11 mouse cellular contexts compared by ENCODE assay signal in genomic region chr16:30655798-30656221, GRCm38 (mm10). TPM values are rescaled to one million over a fixed set of nuclear protein-coding genes. Genes with fewer than 3 reads are reported as not detected.
DNase-seq lines count a peak whose midpoint lies in the region; ATAC-seq and TF ChIP-seq lines count a peak whose summit lies in the region.
"Had no signal": no experiment of that assay in that cellular context is flagged by ENCODE, and none has a peak within 500 bp of the region (broad histone marks: within the 10 kb centered on the region; RNA-seq: fewer than 3 reads in every experiment).

No protein-coding gene starts in this region.

- no peak overlapping the region for H3K4me3 ChIP-seq in heart, embryonic 16.5 days (ENCODE audit: low read length)
- no peak overlapping the region for H3K4me3 ChIP-seq in midbrain, embryonic 14.5 days (replicated peaks; ENCODE audit: low read depth, low read length)
- H3K4me3 ChIP-seq in midbrain, embryonic 13.5 days (replicated peaks) = no peak overlapping the region
- H3K4me3 ChIP-seq in embryonic fibroblast, embryonic 13.5 days (ENCODE audit: insufficient read depth, low read length) = no peak overlapping the region
- H3K4me3 ChIP-seq in stomach, embryonic 16.5 days (replicated peaks; ENCODE audit: low read length) = no peak overlapping the region
- H3K4me3 ChIP-seq: limb, embryonic 15.5 days had no signal

- ATAC-seq in heart, embryonic 16.5 days (replicated peaks; ENCODE audit: extremely low read depth, insufficient read depth, low FRiP score) = no peak
- no peak for ATAC-seq in midbrain, embryonic 14.5 days (ENCODE audit: low FRiP score, low TSS enrichment)
- ATAC-seq in midbrain, embryonic 13.5 days = no peak
- no peak for ATAC-seq in stomach, embryonic 16.5 days (ENCODE audit: insufficient read depth, low FRiP score)
- no peak for ATAC-seq in megakaryocyte-erythroid progenitor cell, adult 5-6 weeks (replicated peaks; ENCODE audit: low FRiP score, low TSS enrichment, poor library complexity, severe bottlenecking)
- ATAC-seq: Patski had no signal

- no peak for TF ChIP-seq CTCF in embryonic fibroblast, embryonic 13.5 days (IDR thresholded peaks at IDR 0.05; ENCODE audit: borderline replicate concordance, insufficient read depth, low read length)

- no peaks in the 10 kb centered on the region for H3K36me3 ChIP-seq in heart, embryonic 16.5 days (ENCODE audit: control insufficient read depth, insufficient read depth)
- no peaks in the 10 kb centered on the region for H3K36me3 ChIP-seq in midbrain, embryonic 14.5 days (ENCODE audit: control insufficient read depth, insufficient read depth, low read length)
- H3K36me3 ChIP-seq in midbrain, embryonic 13.5 days = no peaks in the 10 kb centered on the region
- H3K36me3 ChIP-seq in stomach, embryonic 16.5 days (ENCODE audit: control insufficient read depth, insufficient read depth, low read length) = no peaks in the 10 kb centered on the region
- H3K36me3 ChIP-seq: limb, embryonic 15.5 days had no signal

- no peak for DNase-seq in heart, adult 8-10 months (ENCODE audit: low spot score)
- DNase-seq in midbrain, embryonic 14.5 days = peak; percentile 43
- DNase-seq in urinary bladder, postnatal 36 days (ENCODE audit: low spot score in 2 of 2) = no peak
- DNase-seq: cerebellum, adult 9-10 months had no signal

- 46% methylated on average over 5 of the region's 5 CpGs for WGBS in heart, embryonic 16.5 days
- WGBS in midbrain, embryonic 14.5 days = 46% methylated on average over 5 of the region's 5 CpGs
- 58% methylated on average over 5 of the region's 5 CpGs for WGBS in midbrain, embryonic 13.5 days
- 50% methylated on average over 5 of the region's 5 CpGs for WGBS in stomach, embryonic 16.5 days

- H3K9ac ChIP-seq in heart, embryonic 16.5 days (ENCODE audit: low read length) = no peak overlapping the region
- no peak overlapping the region for H3K9ac ChIP-seq in midbrain, embryonic 14.5 days (replicated peaks; ENCODE audit: low read length)
- no peak overlapping the region for H3K9ac ChIP-seq in midbrain, embryonic 13.5 days (replicated peaks)
- H3K9ac ChIP-seq in stomach, embryonic 16.5 days (ENCODE audit: low read length) = no peak overlapping the region
- H3K9ac ChIP-seq: limb, embryonic 15.5 days had no signal

- H3K4me2 ChIP-seq in heart, embryonic 16.5 days (ENCODE audit: low read depth, low read length) = no peak overlapping the region
- H3K4me2 ChIP-seq in midbrain, embryonic 14.5 days (ENCODE audit: low read length) = no peak overlapping the region
- H3K4me2 ChIP-seq in midbrain, embryonic 13.5 days (replicated peaks) = no peak overlapping the region
- H3K4me2 ChIP-seq in stomach, embryonic 16.5 days (ENCODE audit: low read depth, low read length) = no peak overlapping the region
- H3K4me2 ChIP-seq: limb, embryonic 15.5 days had no signal

- no peak for TF ChIP-seq POLR2A in embryonic fibroblast, embryonic 13.5 days (IDR thresholded peaks at IDR 0.05; ENCODE audit: low read depth, low read length)

- H3K9me3 ChIP-seq in heart, embryonic 16.5 days (replicated peaks; ENCODE audit: control insufficient read depth, low read length) = no peaks in the 10 kb centered on the region
- no peaks in the 10 kb centered on the region for H3K9me3 ChIP-seq in midbrain, embryonic 14.5 days (ENCODE audit: control insufficient read depth, low read length)
- no peaks in the 10 kb centered on the region for H3K9me3 ChIP-seq in midbrain, embryonic 13.5 days
- no peaks in the 10 kb centered on the region for H3K9me3 ChIP-seq in stomach, embryonic 16.5 days (replicated peaks; ENCODE audit: control insufficient read depth, low read length)
- H3K9me3 ChIP-seq: limb, embryonic 15.5 days had no signal

- no peaks in the 10 kb centered on the region for H3K4me1 ChIP-seq in heart, embryonic 16.5 days (ENCODE audit: control insufficient read depth, insufficient read depth, low read length)
- H3K4me1 ChIP-seq in midbrain, embryonic 14.5 days (ENCODE audit: control insufficient read depth, insufficient read depth, low read length) = 0 out of 2 replicates have a peak, but pooled peaks cover 6% of the 10 kb centered on the region
- no peaks in the 10 kb centered on the region; the same call in 1 of the 2 replicates for H3K4me1 ChIP-seq in midbrain, embryonic 13.5 days (replicated peaks)
- H3K4me1 ChIP-seq in embryonic fibroblast, embryonic 13.5 days (ENCODE audit: control insufficient read depth, insufficient read depth, low read length) = peaks cover 5% of the 10 kb centered on the region; the same call in 1 of the 2 replicates
- H3K4me1 ChIP-seq in stomach, embryonic 16.5 days (ENCODE audit: control insufficient read depth, insufficient read depth, low read length) = 0 out of 2 replicates have a peak, but pooled peaks cover 3% of the 10 kb centered on the region

- H3K27ac ChIP-seq in heart, embryonic 16.5 days (ENCODE audit: low read length) = peak overlapping the region; percentile 55; the same call in 1 of the 2 replicates
- no peak overlapping the region for H3K27ac ChIP-seq in midbrain, embryonic 14.5 days (replicated peaks; ENCODE audit: low read depth, low read length)
- no peak overlapping the region for H3K27ac ChIP-seq in midbrain, embryonic 13.5 days
- 0 out of 2 replicates have a peak overlapping the region, but pooled peaks have one; percentile 27 for H3K27ac ChIP-seq in embryonic fibroblast, embryonic 13.5 days (ENCODE audit: insufficient read depth, low read length)
- H3K27ac ChIP-seq in stomach, embryonic 16.5 days (ENCODE audit: low read length) = 0 out of 2 replicates have a peak overlapping the region, but pooled peaks have one; percentile 8
- H3K27ac ChIP-seq: limb, embryonic 15.5 days had no signal

- no peaks in the 10 kb centered on the region for H3K27me3 ChIP-seq in heart, embryonic 16.5 days (ENCODE audit: control insufficient read depth, insufficient read depth, low read length)
- H3K27me3 ChIP-seq in midbrain, embryonic 14.5 days (ENCODE audit: control insufficient read depth, insufficient read depth, low read length) = no peaks in the 10 kb centered on the region
- no peaks in the 10 kb centered on the region for H3K27me3 ChIP-seq in midbrain, embryonic 13.5 days
- H3K27me3 ChIP-seq in stomach, embryonic 16.5 days (ENCODE audit: control insufficient read depth, insufficient read depth, low read length) = no peaks in the 10 kb centered on the region
- H3K27me3 ChIP-seq: limb, embryonic 15.5 days; Patski had no signal

RNA-seq across cellular contexts. Expression of gene Fam43a, which starts 56.3 kb away (rescaled TPM):
- 19.7 and 20.4 TPM in 2 replicates for polyA plus RNA-seq in heart, embryonic 16.5 days (2015; fragmentation: Nextera tagmentation; extraction: Ambion mirVana)
- 10 to 100 TPM; 19.6 to 26.6 (median 23.8) TPM for total RNA-seq in heart, adult 8-10 months (2022)
- polyA plus RNA-seq in midbrain, embryonic 14.5 days (2014; fragmentation: Nextera tagmentation; extraction: Ambion mirVana) = 5.1 and 5.9 TPM in 2 replicates
- 9.8 and 11.5 TPM in 2 replicates for polyA plus RNA-seq in midbrain, embryonic 13.5 days (2015; fragmentation: Nextera tagmentation; extraction: Ambion mirVana)
- 19.4 and 19.5 TPM in 2 replicates for polyA plus RNA-seq in embryonic fibroblast, embryonic 13.5 days (2011; ENCODE audit: insufficient read length, low read depth, missing spikeins)
- polyA plus RNA-seq in stomach, embryonic 16.5 days (2015; fragmentation: Nextera tagmentation; extraction: Ambion mirVana) = 15.5 and 16.7 TPM in 2 replicates
- total RNA-seq in megakaryocyte-erythroid progenitor cell, adult 5-6 weeks (2014; fragmentation: Nextera tagmentation) = 0.82 and 2.4 TPM in 2 replicates
- total RNA-seq in megakaryocyte-erythroid progenitor cell, adult 5-6 weeks (2017) = 0.75 and 2.4 TPM in 2 replicates

Comparison
In these comparisons a context has a peak if more than half of its experiments do, and no peak if none do; other contexts are left out.
1. H3K27ac ChIP-seq: peak in heart, embryonic 16.5 days (single experiment), embryonic fibroblast, embryonic 13.5 days (single experiment) and stomach, embryonic 16.5 days (single experiment); none in midbrain, embryonic 14.5 days (single experiment) and midbrain, embryonic 13.5 days (single experiment).